Mouse (Mus musculus): ENCODE measurements around the gene Fkbp3.

The Fkbp3 gene

DNA sequence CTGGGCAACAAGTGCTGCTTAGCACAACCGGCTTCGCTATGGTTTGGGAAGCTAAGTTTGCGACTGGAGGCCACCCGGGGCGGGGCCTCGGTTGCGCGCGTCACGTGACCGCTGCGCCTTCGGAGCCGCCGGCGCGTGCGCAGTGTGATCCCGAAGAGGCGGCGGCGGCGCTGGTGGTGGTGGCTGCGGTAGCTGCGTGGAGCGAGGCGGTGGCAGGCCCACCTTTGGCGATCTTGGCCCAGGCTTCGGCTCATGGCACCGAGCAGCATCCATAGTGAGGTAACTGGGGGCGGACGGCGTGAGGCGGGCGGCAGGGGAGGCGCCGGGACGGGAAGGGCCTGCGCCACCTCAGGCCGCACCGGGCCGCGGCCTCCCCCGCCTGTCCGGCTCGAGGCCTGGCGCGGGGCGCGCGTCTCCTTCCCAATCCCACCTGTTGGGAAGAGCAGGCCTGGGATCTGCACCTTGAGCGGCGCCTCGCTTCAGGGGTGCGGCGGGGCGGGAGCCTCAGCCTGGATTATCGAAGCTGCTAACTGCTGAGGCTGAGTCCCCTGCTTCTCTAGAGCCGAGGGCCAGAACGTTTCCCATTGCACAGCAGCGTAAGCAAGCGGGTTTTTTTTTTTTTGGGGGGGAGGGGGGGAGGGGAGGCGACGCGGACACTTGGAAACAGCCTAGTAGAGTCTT lies 37.5 kb downstream of the Fkbp3 start, which contains the start of gene Prpf39:
Gene Prpf39 (plus strand): TSS at position 144 of the 681 bp plus-strand sequence.
- in situ Hi-C loops (cut with MboI, MseI), result no loop called here

DNA sequence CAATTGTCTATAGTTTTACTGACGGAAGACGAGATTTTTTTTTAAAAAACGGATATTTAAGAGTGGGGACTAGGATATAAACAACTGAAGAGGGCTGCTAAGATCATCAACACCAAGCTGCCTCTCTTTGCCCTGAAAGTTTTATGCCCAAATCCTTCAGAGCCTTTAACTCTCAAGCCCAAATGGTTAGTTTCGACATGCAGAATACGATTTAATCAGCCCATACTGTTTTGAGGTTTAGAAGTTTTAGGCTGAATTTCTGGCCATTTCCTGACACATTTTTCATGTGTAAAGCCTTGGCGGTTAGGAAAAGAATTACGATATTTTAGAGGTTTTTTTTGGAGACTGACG lies 38.0 kb downstream of the Fkbp3 start:
- in situ Hi-C loops (cut with MboI, MseI), result no loop called here

DNA sequence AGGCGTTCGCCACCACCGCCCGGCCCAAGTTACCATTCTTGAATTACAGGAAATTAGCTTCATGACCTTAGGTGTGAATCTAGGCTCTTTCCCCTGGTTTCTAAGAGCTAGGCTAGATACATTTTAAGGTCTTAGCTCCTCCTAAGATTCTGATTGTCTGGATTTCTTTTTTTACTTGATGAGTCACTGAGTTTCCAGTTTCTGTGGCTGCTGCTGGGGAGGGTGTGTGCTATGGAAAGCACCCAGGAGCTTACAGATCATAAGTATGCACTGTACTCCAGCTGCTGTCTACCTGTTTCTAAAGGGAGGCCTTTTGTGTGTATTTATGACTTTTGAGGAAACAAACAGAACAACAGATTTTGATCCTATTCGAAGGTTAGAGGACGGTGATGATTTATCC lies 51.0 kb downstream of the Fkbp3 start:
- in situ Hi-C loops (cut with MboI, MseI), result no loop called here
